In genomic region chrX:99137928-99138740, GRCm38 (mm10) we compare ENCODE assay signal across 8 mouse cellular contexts. TPM values are rescaled to one million over a fixed set of nuclear protein-coding genes. Genes with fewer than 3 reads are reported as not detected.
DNase-seq lines count a peak whose midpoint lies in the region; ATAC-seq and TF ChIP-seq lines count a peak whose summit lies in the region.

No protein-coding gene starts in this region.

- no peak for TF ChIP-seq CTCF in lung, embryonic 14.5 days (IDR thresholded peaks at IDR 0.05; ENCODE audit: low read depth)
- no peak for TF ChIP-seq CTCF in heart, postnatal 0 days (IDR thresholded peaks at IDR 0.05; ENCODE audit: low read depth)

- ATAC-seq in lung, embryonic 14.5 days (ENCODE audit: insufficient read depth): no peak
- ATAC-seq in heart, postnatal 0 days (ENCODE audit: insufficient read depth, low read depth): no peak
- no peak for ATAC-seq in liver, embryonic 11.5 days (replicated peaks; ENCODE audit: low FRiP score)
- ATAC-seq in stomach, embryonic 14.5 days (ENCODE audit: insufficient number of reproducible peaks, insufficient read depth, low FRiP score, low read depth): no peak

- H3K9ac ChIP-seq in lung, embryonic 14.5 days: peak overlapping the region; percentile 81
- H3K9ac ChIP-seq in heart, postnatal 0 days (replicated peaks; ENCODE audit: low read depth, low read length): peak overlapping the region; percentile 79
- peak overlapping the region; percentile 46 for H3K9ac ChIP-seq in liver, embryonic 11.5 days (ENCODE audit: low read depth, low read length)
- H3K9ac ChIP-seq in stomach, embryonic 14.5 days (replicated peaks; ENCODE audit: low read depth, low read length): peak overlapping the region; percentile 73

- no peak for DNase-seq in lung, embryonic 14.5 days
- no peak for DNase-seq in lung, postnatal 4 days
- no peak for DNase-seq in heart, postnatal 0 days (ENCODE audit: low spot score)
- no peak for DNase-seq in liver, embryonic 11.5 days (ENCODE audit: low spot score)
- no peak for DNase-seq in gastrocnemius, adult 8-10 months (ENCODE audit: low spot score in 2 of 2)
- no peak for DNase-seq in adrenal gland, adult 2 months
- DNase-seq in embryo, embryonic 10 days (ENCODE audit: low spot score): no peak

- H3K4me1 ChIP-seq in lung, embryonic 14.5 days (ENCODE audit: insufficient read depth): peaks cover 13% of the 10 kb centered on the region
- peaks cover 9% of the 10 kb centered on the region for H3K4me1 ChIP-seq in heart, postnatal 0 days (ENCODE audit: control insufficient read depth, insufficient read depth)
- H3K4me1 ChIP-seq in liver, embryonic 11.5 days (replicated peaks; ENCODE audit: control insufficient read depth, insufficient read depth, low read length): no peaks in the 10 kb centered on the region; the same call in 1 of the 2 replicates
- H3K4me1 ChIP-seq in stomach, embryonic 14.5 days (ENCODE audit: control insufficient read depth, insufficient read depth, low read length): peaks cover 3% of the 10 kb centered on the region; the same call in 1 of the 2 replicates

- peak overlapping the region; percentile 33; the same call in 1 of the 2 replicates for H3K27ac ChIP-seq in lung, embryonic 14.5 days (ENCODE audit: low read depth)
- H3K27ac ChIP-seq in heart, postnatal 0 days (ENCODE audit: low read depth): peak overlapping the region; percentile 38
- no peak overlapping the region for H3K27ac ChIP-seq in liver, embryonic 11.5 days (ENCODE audit: low read depth, low read length)
- H3K27ac ChIP-seq in stomach, embryonic 14.5 days (ENCODE audit: low read length): peak overlapping the region; percentile 27; the same call in 1 of the 2 replicates

- peak overlapping the region; percentile 65 for H3K4me3 ChIP-seq in lung, embryonic 14.5 days (ENCODE audit: low read depth, low read length)
- peak overlapping the region; percentile 69 for H3K4me3 ChIP-seq in heart, postnatal 0 days (ENCODE audit: low read depth, low read length)
- H3K4me3 ChIP-seq in liver, embryonic 11.5 days (ENCODE audit: low read depth, low read length): peak overlapping the region; percentile 59
- peak overlapping the region; percentile 63 for H3K4me3 ChIP-seq in stomach, embryonic 14.5 days (ENCODE audit: low read depth, low read length)

- 20% methylated on average over 9 of the region's 9 CpGs for WGBS in lung, embryonic 14.5 days
- 36% methylated on average over 9 of the region's 9 CpGs for WGBS in heart, postnatal 0 days
- 30% methylated on average over 9 of the region's 9 CpGs for WGBS in liver, embryonic 11.5 days
- WGBS in stomach, embryonic 14.5 days: 28% methylated on average over 9 of the region's 9 CpGs

- H3K4me2 ChIP-seq in lung, embryonic 14.5 days: peak overlapping the region; percentile 69
- H3K4me2 ChIP-seq in heart, postnatal 0 days (ENCODE audit: low read depth, low read length): peak overlapping the region; percentile 69
- H3K4me2 ChIP-seq in liver, embryonic 11.5 days: peak overlapping the region; percentile 72
- H3K4me2 ChIP-seq in stomach, embryonic 14.5 days (replicated peaks; ENCODE audit: low read depth, low read length): peak overlapping the region; percentile 60

- H3K27me3 ChIP-seq in lung, embryonic 14.5 days (ENCODE audit: insufficient read depth, low read length): no peaks in the 10 kb centered on the region
- no peaks in the 10 kb centered on the region; the same call in 1 of the 2 replicates for H3K27me3 ChIP-seq in heart, postnatal 0 days (ENCODE audit: control insufficient read depth, insufficient read depth, low read length)
- peaks cover 31% of the 10 kb centered on the region for H3K27me3 ChIP-seq in liver, embryonic 11.5 days (replicated peaks; ENCODE audit: control insufficient read depth, insufficient read depth, low read length)
- no peaks in the 10 kb centered on the region for H3K27me3 ChIP-seq in stomach, embryonic 14.5 days (ENCODE audit: control insufficient read depth, insufficient read depth, low read length)

- TF ChIP-seq EP300 in heart, postnatal 0 days (IDR thresholded peaks at IDR 0.05; ENCODE audit: low read depth): no peak

- no peaks in the 10 kb centered on the region for H3K9me3 ChIP-seq in lung, embryonic 14.5 days (ENCODE audit: low read depth, low read length)
- H3K9me3 ChIP-seq in heart, postnatal 0 days (replicated peaks; ENCODE audit: control insufficient read depth, low read length): no peaks in the 10 kb centered on the region; the same call in 1 of the 2 replicates
- no peaks in the 10 kb centered on the region for H3K9me3 ChIP-seq in liver, embryonic 11.5 days (ENCODE audit: control insufficient read depth, low read length)
- H3K9me3 ChIP-seq in stomach, embryonic 14.5 days (ENCODE audit: control insufficient read depth, low read depth, low read length): no peaks in the 10 kb centered on the region

- H3K36me3 ChIP-seq in lung, embryonic 14.5 days (ENCODE audit: insufficient read depth): no peaks in the 10 kb centered on the region
- H3K36me3 ChIP-seq in heart, postnatal 0 days (replicated peaks; ENCODE audit: control insufficient read depth, insufficient read depth, low read length): no peaks in the 10 kb centered on the region
- H3K36me3 ChIP-seq in liver, embryonic 11.5 days (ENCODE audit: control insufficient read depth, insufficient read depth, low read length): no peaks in the 10 kb centered on the region
- H3K36me3 ChIP-seq in stomach, embryonic 14.5 days (ENCODE audit: control insufficient read depth, insufficient read depth, low read length): no peaks in the 10 kb centered on the region

RNA-seq across cellular contexts. Expression of gene Efnb1, which starts 2.2 kb away (rescaled TPM):
- polyA plus RNA-seq in lung, embryonic 14.5 days (2014; fragmentation: Nextera tagmentation; extraction: Ambion mirVana): 46.0 and 48.9 TPM in 2 replicates
- total RNA-seq in heart, postnatal 0 days (2014; rRNA removed; ENCODE audit: low replicate concordance): 20.6 and 25.2 TPM in 2 replicates
- polyA plus RNA-seq in heart, postnatal 0 days (2015; fragmentation: Nextera tagmentation; extraction: Ambion mirVana): 12.5 and 12.6 TPM in 2 replicates
- 15.9 and 17.9 TPM in 2 replicates for polyA plus RNA-seq in liver, embryonic 11.5 days (2014; fragmentation: Nextera tagmentation; extraction: Ambion mirVana)
- 24.7 and 25.0 TPM in 2 replicates for polyA plus RNA-seq in stomach, embryonic 14.5 days (2014; fragmentation: Nextera tagmentation; extraction: Ambion mirVana)
- total RNA-seq in gastrocnemius, adult 8-10 months (2022): 1 to 10 TPM; 2.8 to 5.0 (median 4.0) TPM
- 10 to 100 TPM; 51.0 to 52.1 TPM for total RNA-seq in adrenal gland, adult 2 months (2021)
- polyA plus RNA-seq in adrenal gland, adult 2 months (2012; rRNA removed): 56.6 and 60.9 TPM in 2 replicates
